Mouse (Mus musculus) liver, embryonic 14.5 days (tissue): ENCODE measurements around the gene Srp54b.
"Not testable (repeated sequence)": the region's sequence is repeated elsewhere in the genome, so short reads cannot be mapped to it uniquely, and the experiment has no call there.

ENCODE experiments used
- CTCF ChIP-seq: IDR thresholded peaks from 2 replicates; pipeline ENCODE4 v1.5.1; 2016; ENCODE audit warnings: antibody characterized with exemption, low read depth, control low read depth
- EP300 ChIP-seq: IDR thresholded peaks from 2 replicates; pipeline ENCODE4 v1.6.1; 2016; ENCODE audit warnings: antibody characterized with exemption, low read depth

GRCm38 (mm10) chr12:55124731-55125130 is 30.2 kb upstream of the Srp54b start:
- TF ChIP-seq EP300, CTCF: not testable (repeated sequence)
